Mouse (Mus musculus): ENCODE results near the gene Spag16.
"Not testable (repeated sequence)": the region's sequence is repeated elsewhere in the genome, so short reads cannot be mapped to it uniquely, and the experiment has no call there.

Gene Spag16

DNA sequence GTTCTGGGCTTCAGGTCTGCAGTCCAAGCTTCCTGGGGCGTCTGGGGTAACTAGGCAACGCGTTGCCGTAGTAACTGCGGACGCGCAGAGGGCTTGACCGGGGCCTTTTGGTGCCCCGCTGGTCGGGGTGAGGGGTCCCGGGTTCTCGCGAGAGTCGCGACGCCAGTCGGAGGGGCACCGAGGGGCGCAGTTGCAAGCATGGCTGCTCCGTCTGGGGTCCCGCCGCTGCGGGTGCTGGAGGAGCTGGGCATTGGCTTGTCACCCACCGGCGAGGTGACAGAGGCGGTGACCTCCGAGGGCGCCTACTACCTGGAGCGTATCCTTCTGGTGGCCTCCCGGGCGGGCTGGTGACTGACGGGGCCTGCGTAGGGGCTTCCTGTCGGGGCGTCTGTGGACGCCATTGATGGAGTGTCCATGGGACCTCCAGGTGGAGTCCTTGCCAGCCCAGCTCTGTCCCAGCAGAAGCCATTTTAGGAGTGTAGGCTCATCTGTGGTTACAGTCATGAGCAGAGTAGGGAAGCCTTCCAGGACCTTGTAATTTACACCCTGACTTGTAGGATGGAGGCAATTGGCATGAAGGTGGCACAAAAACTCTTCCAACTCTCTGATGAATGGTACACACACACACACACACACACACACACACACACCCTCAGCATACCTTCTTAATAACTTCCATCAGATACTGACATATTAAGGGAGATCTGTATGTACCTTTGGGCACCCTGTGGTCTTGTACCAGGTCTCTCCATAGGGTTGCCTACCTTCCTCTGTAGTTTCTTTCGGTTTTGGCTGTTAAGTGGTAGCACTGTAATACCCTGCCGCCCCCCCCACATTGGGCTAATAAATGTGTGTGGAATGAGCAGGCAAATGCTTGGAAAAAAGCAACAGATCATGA lies at the start of gene Spag16:
Gene Spag16, plus strand, starts transcription at position 165 of the 898 bp plus-strand sequence.
- peak; percentile 72 for DNase-seq (ENCODE audit: low read depth, low spot score)

DNA sequence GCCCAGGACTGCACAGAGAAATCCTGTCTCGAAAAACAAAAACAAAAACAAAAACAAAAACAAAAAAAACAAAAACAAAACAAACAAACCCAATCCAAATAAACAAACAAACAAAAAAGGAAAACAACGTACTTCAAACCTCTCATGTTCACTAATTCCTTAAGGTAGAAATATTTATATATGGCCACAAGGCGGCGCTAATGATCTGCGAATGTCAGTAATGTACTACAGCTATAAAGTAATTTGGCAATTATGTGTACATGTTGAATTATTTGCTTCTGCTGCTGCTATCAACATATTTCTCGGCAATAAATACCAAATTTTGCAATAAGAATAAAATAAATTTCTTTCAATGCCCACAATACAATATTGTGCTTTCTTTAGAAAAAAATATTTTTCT lies 41.6 kb upstream of the Spag16 start:
- DNase-seq (ENCODE audit: low read depth, low spot score) = no peak

DNA sequence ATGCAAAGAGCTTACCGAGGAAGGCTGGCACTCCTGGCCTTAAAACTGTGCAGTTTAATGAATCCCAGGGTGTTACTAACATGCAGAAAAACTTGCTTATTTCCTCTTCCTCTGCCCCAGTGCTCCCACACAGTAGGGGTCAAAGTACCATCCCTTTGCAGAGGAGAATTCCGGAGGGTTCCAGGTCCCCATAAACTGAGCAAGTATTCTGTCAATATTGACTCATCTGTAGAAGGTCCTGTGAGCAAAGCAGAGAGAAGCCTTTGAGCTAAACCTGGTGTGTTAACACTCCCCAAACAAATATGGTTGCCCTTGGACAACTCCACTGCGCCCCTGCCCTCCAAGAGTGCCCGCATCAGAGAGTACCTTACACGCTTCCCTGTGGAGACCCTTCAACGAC lies 40.1 kb upstream of the Spag16 start:
- DNase-seq (ENCODE audit: low read depth, low spot score) = no peak

DNA sequence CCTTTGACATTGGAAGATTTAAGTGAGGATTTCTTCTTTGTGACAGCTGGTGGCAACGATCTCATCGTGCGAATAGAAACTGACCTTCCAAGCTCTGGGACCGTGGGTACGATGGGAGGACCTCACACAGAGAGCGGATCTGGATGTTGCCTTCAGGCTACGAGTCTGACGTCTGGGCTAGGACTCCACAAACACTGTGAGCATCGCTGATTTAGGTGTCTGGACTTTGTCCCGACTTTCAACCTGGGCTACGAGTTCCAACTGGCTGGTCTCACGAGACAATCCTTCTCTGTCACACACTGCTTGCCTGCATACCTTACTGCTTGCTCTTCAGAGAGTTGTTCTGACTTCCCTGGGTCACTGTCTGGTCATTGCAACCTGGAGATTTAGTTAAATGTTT lies 39.4 kb upstream of the Spag16 start:
- no peak for DNase-seq (ENCODE audit: low read depth, low spot score)

DNA sequence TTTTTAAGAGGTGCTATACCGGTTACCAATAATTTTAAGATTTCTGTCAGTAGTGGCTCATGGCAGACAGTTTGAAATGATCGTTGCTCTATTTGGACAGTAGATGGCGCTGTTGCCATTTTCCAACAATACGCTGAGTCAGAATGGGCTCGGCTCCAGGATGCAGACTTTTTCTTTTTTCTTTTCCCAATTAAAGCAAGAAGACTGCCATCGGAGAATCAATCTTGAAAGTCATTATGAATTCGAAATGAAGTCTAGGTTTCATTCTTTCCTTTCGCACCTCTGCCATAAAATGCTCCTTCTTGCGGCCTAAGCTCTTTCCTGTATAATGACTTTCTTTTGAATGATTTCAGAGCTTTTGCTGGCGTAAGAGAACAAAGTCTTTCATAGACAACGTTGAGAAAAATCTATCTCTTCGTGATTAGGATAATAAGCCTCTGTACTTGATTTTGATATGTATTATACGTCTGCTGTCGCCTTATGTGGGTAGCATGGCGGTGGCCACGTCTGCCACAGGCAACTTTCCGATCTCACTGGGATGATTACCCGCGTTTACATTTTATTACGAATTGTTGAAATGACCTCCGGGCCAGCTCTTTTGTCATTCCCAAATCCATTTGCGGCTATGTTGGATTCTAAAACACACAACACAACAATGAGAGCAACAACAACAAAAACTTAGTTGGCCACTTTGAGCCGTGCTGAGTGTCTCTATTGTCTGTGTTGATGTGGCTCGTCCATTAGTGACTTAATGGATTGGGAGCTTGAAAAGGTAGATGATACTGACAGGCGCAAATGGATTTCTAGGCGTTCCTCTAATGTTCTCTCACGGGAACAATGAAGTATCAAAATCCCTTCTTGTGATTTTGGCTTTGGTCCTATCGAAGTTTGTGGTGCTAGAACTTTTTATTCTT lies 36.2 kb upstream of the Spag16 start:
- peak; percentile 18 for DNase-seq (ENCODE audit: low read depth, low spot score)

DNA sequence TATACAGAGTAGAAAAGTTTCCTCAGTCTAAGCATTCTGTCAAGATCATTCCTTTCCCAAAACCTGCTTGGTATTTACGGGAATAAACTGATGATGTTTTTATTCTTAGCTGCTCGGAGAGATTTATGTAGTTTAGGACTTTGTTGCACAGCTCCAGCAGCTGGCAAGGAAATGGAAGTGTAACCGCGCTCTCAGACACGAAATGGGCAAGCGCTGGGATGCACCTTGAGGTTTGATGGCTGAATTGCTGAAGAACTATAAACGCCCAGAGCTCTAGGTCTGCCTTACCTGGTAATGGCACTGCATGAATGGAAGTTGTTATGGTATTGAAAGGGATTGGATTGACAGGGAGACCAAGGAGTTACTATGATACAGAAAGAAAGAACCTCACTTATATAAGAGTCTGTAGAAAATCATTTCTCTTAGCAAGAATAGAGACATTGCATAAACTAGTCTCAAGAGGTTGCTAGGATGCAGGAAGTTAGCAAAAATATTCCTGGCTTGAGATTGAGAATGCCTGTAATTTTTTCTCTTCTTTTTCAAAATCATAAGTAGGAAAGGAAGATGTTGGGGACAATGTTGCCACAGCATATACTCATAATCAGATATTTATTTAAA lies 27.7 kb upstream of the Spag16 start:
- DNase-seq (ENCODE audit: low read depth, low spot score) = no peak

DNA sequence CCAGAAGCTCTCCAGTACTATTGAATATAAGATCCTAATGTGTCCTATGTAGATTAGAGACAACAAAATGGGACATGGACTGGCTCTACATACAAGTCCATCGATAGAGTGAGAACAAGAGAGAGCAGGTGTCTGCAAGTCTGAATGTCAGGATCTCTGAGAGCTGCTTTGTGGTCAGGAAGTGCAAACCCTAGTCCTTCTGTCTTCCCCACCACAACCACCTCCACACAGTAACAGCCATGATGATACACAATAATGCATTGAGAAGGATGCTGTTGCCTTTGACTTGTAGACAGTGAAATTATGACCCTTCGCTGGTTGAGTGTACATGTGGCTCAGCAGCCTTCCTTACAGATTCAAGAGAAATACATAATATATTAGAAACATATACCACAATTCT lies 16.6 kb upstream of the Spag16 start:
- DNase-seq (ENCODE audit: low read depth, low spot score) = no peak

DNA sequence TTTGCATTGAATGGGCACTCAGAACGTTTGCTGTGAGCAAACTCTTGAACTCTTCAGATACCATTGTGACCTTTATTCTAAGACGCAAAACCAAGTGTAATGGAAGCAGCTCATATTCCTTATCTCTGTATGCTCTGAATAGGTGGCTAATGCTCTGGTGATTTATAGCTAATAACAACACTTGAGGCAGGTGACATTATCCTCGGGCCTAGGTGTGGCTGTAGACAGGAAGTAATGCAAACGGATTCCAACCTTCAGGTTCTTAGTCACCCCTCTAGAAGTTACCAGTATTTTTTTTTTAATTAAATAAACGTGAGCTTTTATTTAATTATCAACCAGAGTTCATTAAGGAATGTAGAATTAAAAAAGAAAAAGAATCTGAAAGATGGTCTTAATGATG lies 1.1 kb upstream of the Spag16 start:
- DNase-seq (ENCODE audit: low read depth, low spot score) = not testable (repeated sequence)

DNA sequence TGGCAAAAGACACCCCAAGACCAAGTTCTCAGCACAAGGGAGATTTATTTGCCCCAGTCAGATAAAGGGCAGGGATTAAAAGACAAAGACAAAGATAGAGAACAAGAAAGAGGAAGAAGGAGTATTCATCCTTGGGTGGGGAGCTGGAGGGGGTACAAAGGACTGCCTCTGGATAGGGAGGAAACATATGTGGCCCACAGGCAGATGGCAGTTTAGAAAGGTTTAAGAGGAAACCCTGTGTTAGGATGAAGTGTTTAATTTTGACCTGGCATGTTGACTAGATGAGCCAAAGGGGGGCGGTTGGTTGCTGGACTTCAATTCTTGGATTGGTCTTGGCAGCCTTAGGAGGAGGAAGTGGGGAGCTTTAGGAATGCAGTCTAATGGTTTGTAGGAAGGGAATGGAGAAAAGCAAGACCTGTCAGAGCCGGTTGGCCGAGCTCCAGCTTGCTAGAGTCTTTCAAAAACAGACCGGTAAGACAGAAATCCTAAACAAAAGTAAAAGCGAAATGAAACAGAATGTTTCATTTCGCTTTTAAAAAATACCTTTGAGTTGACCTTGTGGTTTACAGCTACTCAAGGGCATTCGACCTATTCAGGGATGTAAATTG lies 2.2 kb downstream of the Spag16 start:
- no peak for DNase-seq (ENCODE audit: low read depth, low spot score)

DNA sequence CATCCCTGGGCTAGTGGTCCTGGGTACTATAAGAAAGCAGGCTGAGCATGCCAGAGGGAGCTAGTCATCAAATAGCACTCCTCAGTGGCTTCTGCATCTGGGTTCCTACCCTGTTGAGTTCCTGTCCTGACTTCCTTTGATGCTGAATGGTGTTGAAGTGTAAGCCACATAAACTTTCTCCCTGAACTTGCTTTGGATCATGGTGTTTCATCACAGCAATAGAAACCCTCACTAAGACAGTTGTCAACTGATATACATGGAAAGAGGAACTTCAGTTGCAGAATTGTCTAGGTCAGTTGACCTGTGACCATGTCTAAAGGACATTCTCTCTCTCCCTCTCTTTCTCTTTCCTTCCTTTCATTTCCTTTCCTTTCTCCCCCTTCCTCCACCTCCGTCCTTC lies 3.8 kb downstream of the Spag16 start:
- DNase-seq (ENCODE audit: low read depth, low spot score) = no peak

DNA sequence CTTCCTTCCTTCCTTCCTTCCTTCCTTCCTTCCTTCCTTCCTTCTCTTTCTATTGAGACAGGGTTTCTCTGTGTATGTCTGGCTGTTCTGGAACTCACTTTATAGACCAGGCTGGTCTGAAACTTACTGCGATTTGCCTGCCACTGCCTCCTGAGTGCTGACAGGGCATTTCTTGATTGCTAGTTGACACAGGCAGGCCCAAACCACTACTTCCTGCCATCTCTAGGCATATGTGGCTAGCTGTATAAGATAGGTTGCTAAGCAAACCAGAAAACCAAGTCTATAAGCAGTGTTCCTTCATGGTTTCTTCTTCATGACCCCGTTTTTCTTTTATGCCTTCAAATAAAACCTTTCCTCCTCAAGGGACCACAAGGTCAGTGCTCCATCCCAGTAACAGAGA lies 4.2 kb downstream of the Spag16 start:
- DNase-seq (ENCODE audit: low read depth, low spot score) = no peak

DNA sequence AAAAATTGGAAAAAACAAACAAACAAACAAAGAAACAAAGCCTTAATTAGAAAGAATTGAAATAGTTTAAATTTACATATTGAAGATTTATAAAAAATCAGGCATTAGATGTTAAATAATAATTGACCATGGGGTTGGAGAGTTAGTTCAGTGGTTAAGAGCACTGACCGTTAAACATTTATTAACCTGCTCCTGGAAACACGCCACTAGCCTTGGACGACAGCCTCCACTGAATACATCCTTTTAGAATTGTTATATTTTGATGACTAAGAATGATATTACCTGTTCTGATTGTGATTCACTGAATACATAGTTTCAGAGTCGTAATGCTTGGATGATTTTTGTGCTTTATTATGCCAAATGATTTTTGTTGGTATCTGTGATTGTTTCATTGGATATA lies 6.7 kb downstream of the Spag16 start:
- not testable (repeated sequence) for DNase-seq (ENCODE audit: low read depth, low spot score)

DNA sequence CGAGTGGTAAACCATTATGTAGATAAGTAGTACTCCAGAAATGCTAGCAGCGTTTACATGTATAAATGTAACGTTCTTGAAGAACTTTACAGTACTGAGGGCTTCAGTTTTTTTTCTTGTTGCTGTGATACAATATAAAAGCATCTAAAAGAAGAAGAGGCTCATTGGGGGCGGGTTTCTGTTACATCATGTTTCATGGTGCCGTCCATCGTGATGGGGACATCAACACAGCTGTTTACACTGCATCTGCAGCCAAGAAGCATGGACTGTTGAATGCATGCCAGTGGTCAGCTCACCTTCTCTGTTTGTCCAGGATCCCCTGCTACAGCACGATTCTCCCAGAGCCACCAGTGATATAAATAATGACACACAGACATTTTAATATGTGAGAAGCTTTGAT lies 26.7 kb downstream of the Spag16 start:
- DNase-seq (ENCODE audit: low read depth, low spot score) = no peak

DNA sequence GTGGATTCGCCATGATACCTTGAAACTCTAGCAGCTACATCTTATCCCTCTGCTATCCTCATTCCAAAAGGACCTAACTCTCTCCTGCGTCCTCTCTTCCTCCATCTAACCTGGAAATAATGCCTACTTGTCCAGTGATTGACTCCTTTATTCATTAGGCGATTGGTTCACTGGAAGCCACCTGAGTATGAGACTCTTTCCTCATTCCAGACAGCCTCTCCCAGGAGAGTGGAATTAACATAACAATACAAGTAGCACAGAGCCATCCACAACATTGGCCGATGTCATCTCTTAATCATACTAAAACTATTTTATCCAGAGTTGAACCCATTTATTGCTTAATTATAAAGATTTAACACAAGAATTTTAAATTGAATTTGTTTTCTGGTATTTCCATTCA lies 41.0 kb downstream of the Spag16 start:
- DNase-seq (ENCODE audit: low read depth, low spot score) = no peak

DNA sequence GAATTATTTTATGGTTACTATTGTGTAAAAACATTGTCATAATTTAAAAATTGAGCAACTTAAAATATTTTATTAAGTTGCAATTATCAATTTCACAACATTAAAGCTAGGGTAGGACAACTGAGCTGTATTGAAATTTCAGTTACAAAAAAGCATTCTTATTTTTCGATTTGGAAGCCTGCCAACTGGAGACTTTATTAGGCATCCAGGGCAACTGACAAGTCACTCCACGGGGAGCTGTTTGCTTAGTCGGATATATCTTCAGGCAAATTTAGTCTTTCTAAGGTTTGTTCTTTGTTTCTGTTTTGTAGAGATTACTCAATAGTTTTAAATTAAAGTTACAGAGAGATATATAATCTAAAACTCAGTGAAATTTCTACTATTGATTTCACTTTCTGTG lies 129.8 kb downstream of the Spag16 start:
- DNase-seq (ENCODE audit: low read depth, low spot score) = no peak

DNA sequence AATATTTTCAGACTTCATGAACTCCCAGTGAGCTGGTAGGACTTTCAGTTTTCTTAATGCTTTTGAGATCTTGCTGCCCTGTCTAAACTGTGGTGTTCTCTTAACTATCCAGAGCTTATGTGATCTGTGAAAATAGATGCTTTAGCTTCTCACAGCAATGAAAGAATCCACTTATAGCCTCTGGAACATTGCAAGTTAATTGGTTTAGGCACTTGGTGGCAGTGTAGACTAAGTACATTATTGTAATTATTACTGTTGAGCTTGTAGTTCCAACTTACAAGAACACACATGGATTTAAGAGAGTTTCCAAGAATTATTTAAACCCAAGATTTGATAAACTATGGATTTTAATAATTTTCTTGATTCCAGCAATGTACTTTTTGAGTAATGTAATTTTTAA lies 170.1 kb downstream of the Spag16 start:
- DNase-seq (ENCODE audit: low read depth, low spot score) = no peak

DNA sequence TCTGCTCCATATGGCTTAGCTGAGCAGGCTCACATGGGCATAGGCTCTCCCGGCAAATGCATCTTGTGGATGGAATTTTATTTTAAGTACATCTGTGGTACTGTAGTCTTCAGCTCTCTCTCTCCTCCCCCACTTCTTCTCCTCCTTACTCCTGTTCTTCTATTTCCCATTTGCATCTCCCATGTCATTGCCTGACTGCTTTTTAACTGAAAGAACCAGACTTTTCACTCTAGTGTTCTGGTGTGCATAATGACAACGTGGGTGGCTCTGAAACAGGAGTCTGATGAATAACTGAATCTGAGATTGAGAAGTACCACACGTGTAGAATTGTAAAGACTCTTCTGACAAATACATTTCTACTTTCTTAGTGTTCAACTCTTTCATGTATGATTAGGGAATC lies 186.2 kb downstream of the Spag16 start:
- DNase-seq (ENCODE audit: low read depth, low spot score) = no peak

DNA sequence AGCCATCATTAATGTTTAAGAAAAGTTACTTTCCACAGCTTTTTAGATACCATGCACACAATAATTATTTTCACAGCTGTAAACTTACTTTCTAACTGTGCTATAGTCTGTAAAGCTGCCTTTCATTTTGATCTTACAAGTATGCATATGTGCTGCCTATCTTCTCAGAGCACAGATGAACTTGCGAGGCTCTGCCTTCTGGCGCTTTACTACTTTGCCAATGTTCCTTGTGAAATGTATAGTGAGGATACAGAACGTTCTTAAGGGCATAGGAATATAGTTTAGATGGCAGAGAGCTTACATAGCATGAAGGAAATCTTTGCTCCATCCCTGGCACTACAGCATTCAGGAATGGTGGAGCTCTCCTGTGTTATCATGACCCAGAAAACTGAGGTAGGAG lies 210.6 kb downstream of the Spag16 start:
- no peak for DNase-seq (ENCODE audit: low read depth, low spot score)

DNA sequence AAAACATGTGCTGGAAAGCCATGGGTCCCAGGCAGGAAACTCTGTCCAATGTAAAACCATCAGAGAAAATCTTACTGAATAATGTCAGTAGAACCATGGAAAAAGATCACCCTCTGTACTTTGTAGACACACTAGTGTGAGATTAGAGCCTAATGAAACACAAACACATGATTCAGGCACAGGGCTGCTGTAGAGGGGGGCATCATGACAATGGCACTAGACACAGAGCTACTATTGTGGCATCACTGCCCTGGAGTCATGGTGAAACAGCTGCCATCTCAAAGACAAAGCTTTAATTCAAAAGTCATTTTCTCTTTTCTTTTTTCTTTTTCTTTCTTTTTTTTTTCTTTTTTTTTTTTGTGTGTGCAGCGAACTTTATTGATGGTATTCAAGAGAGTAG lies 240.6 kb downstream of the Spag16 start:
- no peak for DNase-seq (ENCODE audit: low read depth, low spot score)

DNA sequence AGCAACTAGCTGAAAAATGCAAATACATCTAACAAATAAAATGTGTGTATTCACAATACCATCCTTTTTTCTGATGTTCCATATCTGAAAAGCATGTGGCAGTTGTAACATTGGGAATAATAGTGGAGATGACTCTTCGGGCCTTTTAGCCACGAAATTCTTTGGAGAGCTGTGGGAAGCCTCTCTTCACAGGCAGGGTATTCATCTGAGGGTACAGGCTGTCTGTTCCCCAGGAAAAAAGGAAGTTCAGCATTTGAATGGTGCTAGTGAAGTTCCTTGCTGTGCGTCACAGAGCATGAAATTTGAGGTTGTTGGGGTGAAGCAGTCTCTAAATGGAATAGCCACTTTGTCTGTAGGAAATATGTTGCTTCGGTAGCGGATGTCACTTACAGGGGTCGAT lies 246.7 kb downstream of the Spag16 start:
- no peak for DNase-seq (ENCODE audit: low read depth, low spot score)

DNA sequence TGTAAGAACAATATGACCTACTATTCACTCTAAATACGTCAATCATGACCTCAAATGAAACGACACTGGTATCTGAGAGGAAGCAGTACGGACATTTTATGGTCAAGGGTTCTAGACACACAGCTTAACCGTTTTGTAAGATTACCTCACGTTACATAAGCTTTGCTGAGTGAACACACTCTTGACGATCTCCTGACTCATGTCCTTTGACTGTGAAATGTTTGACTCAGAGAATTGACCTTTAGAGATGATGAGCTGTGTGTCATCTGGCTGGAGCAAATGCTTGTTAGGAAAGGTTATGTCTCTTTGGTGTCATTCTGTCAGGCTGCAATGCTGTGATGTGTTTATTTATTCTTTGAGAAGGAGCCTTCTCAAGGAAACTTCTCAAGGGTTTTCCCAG lies 252.0 kb downstream of the Spag16 start:
- DNase-seq (ENCODE audit: low read depth, low spot score) = no peak
